Mouse (Mus musculus) C3H10T1/2 (cell line): ENCODE measurements around the gene Dnmt1. TPM values are rescaled to one million over a fixed set of nuclear protein-coding genes. Genes with fewer than 3 reads are reported as not detected.

Experiments used
- polyA plus RNA-seq, 2 experiments: library from polyadenylated mRNA; unstranded; fragments of >200 nt; fragmentation: generic; extraction: Trizol; gene quantifications; one replicate each; pipeline ENCODE4 v1.2.1; 2012; ENCODE audit warnings: missing spikeins in 2 of 2

The Dnmt1 gene
- polyA plus RNA-seq: 10 to 100 TPM; 22.4 to 29.1 TPM

DNA sequence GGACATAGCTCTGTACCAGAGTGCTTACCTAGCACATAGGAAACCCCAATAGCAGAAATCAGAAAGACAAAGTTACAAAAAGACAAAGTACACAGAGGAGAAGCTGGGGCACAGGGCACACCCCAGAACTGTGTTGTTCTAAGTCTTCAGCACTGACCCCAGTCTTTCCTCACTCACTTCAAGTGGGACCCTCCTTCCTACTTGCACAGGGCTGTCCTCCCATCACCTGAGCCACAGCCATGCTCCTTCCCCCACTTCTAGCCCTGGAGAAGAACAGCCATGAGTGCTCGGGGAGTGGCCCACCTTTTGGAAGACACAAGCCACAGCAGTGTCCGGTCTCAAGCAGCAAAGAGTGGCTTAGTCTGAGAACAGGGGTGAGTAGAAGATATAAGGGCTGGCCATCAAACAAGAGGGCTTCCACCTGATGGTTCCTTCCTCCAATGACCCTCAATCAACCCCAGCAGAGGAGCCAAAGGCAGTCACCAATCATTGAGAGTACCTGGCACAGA lies at the start of gene Dnmt1:
TSS of gene Dnmt1 (minus strand) at position 459 of the 509 bp plus-strand sequence.

DNA sequence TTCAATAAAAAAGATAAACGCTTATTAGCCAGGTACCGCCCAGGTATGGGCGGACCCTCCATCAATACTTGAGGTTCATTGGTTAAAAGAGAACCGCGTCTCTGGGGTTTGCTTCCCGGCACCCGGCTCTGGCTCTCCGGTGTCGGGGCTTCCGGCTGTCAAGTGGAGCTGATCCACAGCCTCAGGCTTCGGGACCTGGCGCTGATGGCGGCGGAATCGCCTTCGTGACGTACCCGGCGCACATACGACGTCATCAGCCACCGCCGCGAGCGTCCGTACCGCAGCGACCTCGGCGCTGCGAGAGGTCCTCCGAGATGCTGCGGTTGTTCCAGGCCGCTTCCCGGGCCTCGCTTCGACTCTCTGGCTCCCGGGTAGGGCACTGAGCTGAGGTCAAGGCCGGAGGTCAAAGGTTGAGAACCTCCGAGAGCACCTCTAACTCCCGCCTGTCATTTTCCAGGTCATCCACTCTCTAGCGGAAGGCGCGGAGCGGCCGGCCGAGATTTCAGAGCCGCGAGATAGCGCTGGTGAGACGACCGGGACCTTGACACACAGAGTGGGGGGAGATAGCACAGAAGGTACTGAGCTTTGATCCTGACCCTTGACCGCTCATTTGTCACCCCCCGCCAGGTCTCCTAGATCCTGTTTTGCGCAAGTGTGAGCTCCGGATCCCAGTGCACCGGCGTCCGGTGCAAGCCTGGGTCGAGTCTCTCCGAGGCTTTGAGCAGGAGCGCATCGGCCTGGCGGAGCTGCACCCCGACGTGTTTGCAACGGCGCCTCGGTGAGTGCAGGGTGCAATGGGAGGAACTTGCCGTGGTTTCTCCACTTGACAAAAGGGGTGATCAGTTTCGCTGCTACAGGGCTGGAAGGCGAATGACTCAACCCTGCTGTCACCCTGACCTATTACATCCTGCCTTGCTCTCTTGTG lies 43.2 kb upstream of the Dnmt1 start, which contains the start of gene Mrpl4:
TSS of gene Mrpl4 (plus strand) at position 112 of the 925 bp plus-strand sequence.

DNA sequence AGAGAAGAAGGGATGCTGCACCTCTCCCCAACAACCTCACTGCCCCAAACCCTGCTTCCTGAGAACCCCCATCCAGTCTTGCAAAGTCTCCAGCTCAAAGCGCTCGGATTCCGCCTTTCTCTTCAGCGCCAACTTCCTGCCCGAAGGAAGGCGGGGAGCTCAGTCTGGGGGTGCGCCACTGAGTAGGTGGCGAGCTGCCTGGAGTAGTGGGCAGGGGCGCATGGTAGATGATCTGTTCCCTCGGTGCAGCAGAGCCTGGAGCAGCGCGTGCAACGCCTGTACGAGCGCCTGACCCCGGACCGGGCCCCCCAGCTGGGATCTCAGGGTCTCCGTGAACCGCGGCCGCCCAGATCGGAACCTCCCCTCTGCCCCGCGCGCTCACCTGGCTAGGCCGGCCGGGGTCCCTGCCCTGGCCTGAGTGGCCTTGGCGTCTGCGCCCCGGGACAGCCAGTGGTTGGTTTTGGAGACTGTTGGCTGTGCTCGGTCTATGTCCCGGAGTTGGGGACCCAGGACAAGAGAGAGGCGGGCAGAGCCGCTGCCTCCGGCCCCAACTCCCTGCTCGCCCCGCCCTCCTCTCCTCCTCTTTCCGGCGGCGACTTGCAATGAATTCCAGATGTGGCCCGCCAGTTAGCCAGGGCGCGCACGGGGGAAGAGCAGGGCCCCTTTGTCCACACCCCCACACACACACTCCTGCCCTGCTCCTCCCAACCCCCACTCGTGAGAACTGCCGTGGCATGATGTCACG lies 16.7 kb upstream of the Dnmt1 start, which contains the start of gene S1pr2:
TSS of gene S1pr2 (minus strand) at position 566 of the 745 bp plus-strand sequence.

GRCm38 (mm10) chr9:20898511-20899073 lies 61.1 kb downstream of the Dnmt1 start, which contains the start of gene Eif3g:
TSS of gene Eif3g (minus strand) at chr9:20898623.

DNA sequence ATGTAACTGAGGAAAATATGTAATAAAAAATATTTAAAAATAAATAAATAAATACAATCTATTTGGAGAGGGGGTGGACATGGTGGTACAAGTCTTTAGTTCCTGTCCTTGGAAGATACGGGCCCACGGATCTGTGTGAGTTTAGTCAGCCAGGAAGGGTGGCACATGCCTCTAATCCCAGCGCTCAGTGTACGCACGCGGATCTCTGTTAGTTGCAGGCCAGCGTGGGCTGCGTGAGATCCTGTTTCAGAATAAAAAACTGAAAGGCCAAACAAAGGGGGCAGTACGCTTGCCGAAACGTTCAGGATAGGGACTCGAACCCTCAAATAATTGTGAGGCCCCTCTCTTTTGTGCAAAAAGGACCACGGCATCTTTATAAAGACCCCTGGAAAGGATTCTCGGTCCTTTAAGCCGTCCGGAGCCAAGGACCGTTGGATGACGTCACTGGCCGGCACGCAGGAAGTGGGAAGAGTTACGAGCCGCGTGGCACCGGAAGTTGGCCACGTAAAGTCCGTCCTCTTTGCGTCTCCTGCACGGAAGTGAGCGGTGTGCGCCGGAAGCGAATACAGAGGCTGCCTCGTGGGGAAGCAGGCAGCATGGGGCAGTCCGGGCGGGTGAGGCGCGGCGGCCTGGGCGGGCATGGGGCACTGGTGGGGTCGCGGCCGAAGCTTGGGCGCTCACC lies 71.8 kb downstream of the Dnmt1 start, which contains the start of gene Ppan:
TSS of gene Ppan (plus strand) at position 472 of the 682 bp plus-strand sequence.

DNA sequence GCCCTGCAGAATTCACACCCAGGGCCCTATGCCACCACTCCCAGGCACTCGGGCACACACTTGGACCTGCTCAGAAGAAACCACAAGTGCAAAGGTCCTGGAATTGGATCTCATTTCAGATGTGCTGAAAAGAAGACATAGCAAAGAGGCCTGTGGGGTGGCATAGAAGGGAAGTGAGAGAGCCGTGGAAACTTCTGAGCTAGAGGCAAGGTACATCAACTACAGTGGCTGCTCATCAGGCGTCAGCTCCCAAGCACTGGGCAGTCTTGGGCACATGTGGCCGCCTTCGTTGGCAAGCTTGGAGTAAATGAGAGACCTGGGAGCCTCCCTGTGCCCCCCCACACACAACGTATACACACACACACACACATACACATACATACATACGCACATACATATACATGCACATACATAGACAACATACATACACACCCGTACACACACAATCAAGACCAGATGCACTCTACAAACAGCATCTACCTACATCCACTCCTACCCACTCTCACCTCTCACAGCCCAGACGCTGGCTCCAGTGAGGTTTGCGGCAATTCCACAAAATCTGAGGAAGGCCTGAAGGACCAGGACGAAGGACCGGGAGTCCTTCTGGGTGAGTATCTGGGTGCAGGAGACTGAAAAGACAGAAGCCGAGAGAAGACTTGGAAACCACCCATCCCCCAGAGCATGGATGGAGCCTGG lies 80.4 kb downstream of the Dnmt1 start, which contains the start of gene Angptl6:
TSS of gene Angptl6 (minus strand) at position 631 of the 696 bp plus-strand sequence.

DNA sequence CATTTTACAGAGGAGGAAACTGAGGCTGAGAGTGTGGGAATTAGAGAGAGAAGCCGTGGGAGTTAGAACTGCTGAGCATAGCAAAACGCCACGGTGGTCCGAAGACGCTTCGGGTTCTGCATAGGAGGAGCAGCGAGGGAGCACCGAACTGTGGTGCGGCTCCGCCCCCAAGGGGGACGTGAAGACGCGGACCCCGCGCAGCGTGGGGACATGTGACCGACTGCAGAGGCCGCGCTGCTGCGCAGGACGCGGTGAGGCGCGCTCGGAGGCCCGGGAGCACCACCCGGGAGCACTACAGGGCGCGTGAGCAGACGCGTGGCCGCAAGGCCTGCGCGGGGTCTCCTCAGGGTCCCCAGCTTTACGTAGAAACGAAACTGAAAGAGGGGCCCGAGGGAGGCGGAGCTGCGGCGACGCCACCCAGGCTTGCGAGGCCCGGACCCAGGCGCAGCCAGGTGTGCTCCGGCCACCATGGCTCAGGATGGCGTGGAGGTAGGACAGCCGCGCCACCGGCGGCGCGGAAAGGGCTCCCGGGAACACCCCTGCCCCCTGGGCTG lies 91.2 kb downstream of the Dnmt1 start, which contains the start of gene A230050P20Rik:
TSS of gene A230050P20Rik (plus strand) at position 195 of the 554 bp plus-strand sequence.

Other genes starting within 250 kb of the Dnmt1 start
- under 1 TPM; 0.04 to 0.24 TPM for gene Olfm2, start 213.5 kb downstream of the Dnmt1 start, polyA plus RNA-seq
- 10 to 100 TPM in 1 of 2 experiments, under 1 TPM in 1; 0.21 to 10.8 TPM for gene Col5a3, start 144.8 kb downstream of the Dnmt1 start, polyA plus RNA-seq
- gene Rdh8, start 141.4 kb downstream of the Dnmt1 start, polyA plus RNA-seq: not detected
- under 1 TPM in 1 of 2 experiments, not detected in 1; 0.02 TPM for gene A230050P20Rik, start 91.2 kb downstream of the Dnmt1 start, polyA plus RNA-seq
- gene Angptl6, start 80.2 kb downstream of the Dnmt1 start, polyA plus RNA-seq: 1 to 10 TPM in 1 of 2 experiments, under 1 TPM in 1; 0.51 to 1.0 TPM
- gene Ppan, start 71.7 kb downstream of the Dnmt1 start, polyA plus RNA-seq: 10 to 100 TPM; 26.9 to 45.5 TPM
- 100 to 1,000 TPM; 144 to 260 TPM for gene Eif3g, start 61.3 kb downstream of the Dnmt1 start, polyA plus RNA-seq
- gene S1pr2, start 16.9 kb upstream of the Dnmt1 start, polyA plus RNA-seq: 10 to 100 TPM; 11.7 to 27.7 TPM
- 100 to 1,000 TPM; 124 to 136 TPM for gene Mrpl4, start 42.9 kb upstream of the Dnmt1 start, polyA plus RNA-seq
- under 1 TPM; 0.04 to 0.99 TPM for gene Icam1, start 56.1 kb upstream of the Dnmt1 start, polyA plus RNA-seq
- gene Icam4, start 69.5 kb upstream of the Dnmt1 start, polyA plus RNA-seq: under 1 TPM; 0.08 to 0.52 TPM
- gene Icam5, start 72.2 kb upstream of the Dnmt1 start, polyA plus RNA-seq: 1 to 10 TPM in 1 of 2 experiments, under 1 TPM in 1; 0.25 to 7.9 TPM
- gene Zglp1, start 107.2 kb upstream of the Dnmt1 start, polyA plus RNA-seq: under 1 TPM in 1 of 2 experiments, not detected in 1; 0.57 TPM
- under 1 TPM; 0.52 to 0.88 TPM for gene Gm49373, start 113.2 kb upstream of the Dnmt1 start, polyA plus RNA-seq
- gene Fdx1l, start 113.7 kb upstream of the Dnmt1 start, polyA plus RNA-seq: 10 to 100 TPM; 58.9 to 94.5 TPM
- gene Gm38431, start 132.1 kb upstream of the Dnmt1 start, polyA plus RNA-seq: 1 to 10 TPM in 1 of 2 experiments, under 1 TPM in 1; 0.99 to 1.5 TPM
- gene Raver1, start 132.1 kb upstream of the Dnmt1 start, polyA plus RNA-seq: 10 to 100 TPM; 46.3 to 49.8 TPM
- 10 to 100 TPM in 1 of 2 experiments, 1 to 10 TPM in 1; 5.3 to 10.9 TPM for gene Tyk2, start 171.4 kb upstream of the Dnmt1 start, polyA plus RNA-seq
- 100 to 1,000 TPM; 230 to 298 TPM for gene Cdc37, start 190.1 kb upstream of the Dnmt1 start, polyA plus RNA-seq
- 10 to 100 TPM in 1 of 2 experiments, 1 to 10 TPM in 1; 4.1 to 10.6 TPM for gene Pde4a, start 205.8 kb upstream of the Dnmt1 start, polyA plus RNA-seq